Mouse (Mus musculus) common myeloid progenitor, adult 5-6 weeks (primary cell): ENCODE measurements at regions not wholly inside any gene's neighbourhood (a gene's known extent, or its start where the extent isn't known, plus 50 kb on each side); places are given as distances from the start of the nearest gene placed in this dataset.
A peak's percentile ranks its signal among the peaks of the same experiment; 100 is the strongest.

Experiments used
- ATAC-seq: replicated peaks from 2 replicates; pipeline ENCODE4 v1.8.0; 2016; ENCODE audit warnings: low read depth, mild to moderate bottlenecking, moderate TSS enrichment, inconsistent platforms; ENCODE audit not compliant: poor library complexity, severe bottlenecking

- no peak for ATAC-seq
Observed at GRCm38 (mm10) chr4:26637859-26638258, 291.2 kb upstream of the Manea start.

- no peak for ATAC-seq
Observed at GRCm38 (mm10) chr4:26630553-26631206, 284.0 kb upstream of the Manea start.

DNA sequence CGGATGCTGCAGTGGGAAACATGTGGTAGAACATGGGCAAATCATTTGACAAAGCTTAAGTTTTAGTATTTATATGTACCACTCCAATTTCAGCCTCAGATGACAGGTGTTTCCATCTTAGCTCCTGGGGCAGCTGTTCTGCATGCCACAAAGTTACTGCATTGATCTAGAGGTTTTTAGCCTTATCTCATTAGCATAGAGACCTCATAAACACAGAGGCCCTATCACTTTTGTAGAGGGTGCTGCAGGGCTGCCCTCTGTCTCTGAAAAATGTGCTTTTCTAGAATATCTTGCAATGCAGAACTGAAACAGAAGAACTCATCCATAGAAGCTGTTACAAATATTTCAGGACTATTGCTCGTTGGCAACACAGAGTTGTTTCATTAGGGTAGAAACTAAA is 283.0 kb upstream of the Manea start:
- no peak for ATAC-seq

GRCm38 (mm10) chr4:26627744-26628143 is 281.1 kb upstream of the Manea start:
- ATAC-seq, result no peak

- ATAC-seq, result no peak
Observed at GRCm38 (mm10) chr4:26589081-26589869, 242.6 kb upstream of the Manea start.

GRCm38 (mm10) chr4:26555690-26556089 is 209.0 kb upstream of the Manea start:
- no peak for ATAC-seq

DNA sequence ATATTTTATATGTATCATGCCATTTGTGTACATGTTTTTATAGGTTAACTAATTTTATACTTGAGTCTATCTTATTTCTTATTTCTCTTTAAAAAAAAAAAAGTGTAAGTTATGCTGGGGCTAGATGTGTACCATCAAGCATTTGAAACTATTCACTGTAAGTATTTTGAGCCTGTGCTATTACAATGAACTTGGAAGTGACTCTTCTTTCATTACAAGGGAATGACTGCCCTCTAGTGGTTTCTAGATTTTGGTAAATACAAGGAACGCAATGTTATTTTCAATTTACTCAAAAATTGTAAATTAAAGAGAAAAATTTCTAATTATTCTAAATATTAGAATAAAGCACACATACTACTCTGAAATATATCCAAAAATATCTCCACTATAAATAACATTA is 197.1 kb upstream of the Manea start:
- ATAC-seq, result 0 out of 2 replicates have a peak, but pooled peaks have one; percentile 54

DNA sequence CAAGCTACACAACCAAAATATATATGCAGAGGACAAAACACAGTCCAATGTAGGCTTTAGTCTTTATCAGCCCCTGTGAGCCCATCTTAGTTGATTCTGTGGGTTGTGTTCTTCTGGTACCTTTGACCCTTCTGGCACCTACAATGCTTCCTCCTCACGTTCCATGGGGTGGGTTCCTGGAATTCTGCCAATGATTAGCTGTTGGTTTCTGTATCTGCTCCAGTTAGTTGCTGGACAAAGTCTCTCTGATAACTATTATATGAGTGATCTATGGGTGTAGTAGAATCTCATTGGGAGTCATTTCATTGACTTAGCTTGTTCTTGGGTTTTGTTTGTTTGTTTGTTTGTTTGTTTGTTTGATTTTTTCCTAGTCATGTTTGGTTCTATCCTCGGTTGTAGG is 195.8 kb upstream of the Manea start:
- no peak for ATAC-seq

DNA sequence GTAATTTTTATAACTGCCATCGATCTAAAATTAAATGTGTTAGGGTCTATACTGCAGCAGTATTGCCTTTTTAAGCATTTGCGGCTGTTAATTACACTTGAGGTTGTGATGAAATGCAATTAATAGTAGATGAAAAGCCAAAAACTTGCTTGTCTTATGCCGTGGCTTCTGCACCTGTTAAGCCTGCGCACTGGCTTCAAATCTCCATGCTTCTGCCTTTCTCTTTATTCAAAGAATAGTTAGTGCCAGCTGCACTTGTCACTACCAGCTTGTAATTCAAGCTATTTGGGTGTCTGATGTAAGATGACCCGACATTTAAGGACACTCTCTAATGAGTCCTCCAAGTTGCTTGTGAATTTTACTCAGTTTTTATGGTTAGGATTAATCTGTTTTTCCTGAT is 161.3 kb upstream of the Manea start:
- no peak for ATAC-seq

- ATAC-seq, result peak; percentile 54; the same call in 1 of the 2 replicates
Observed at GRCm38 (mm10) chr4:26494262-26494661, 147.6 kb upstream of the Manea start.

GRCm38 (mm10) chr4:26474913-26475312 is 128.2 kb upstream of the Manea start:
- ATAC-seq, result no peak

DNA sequence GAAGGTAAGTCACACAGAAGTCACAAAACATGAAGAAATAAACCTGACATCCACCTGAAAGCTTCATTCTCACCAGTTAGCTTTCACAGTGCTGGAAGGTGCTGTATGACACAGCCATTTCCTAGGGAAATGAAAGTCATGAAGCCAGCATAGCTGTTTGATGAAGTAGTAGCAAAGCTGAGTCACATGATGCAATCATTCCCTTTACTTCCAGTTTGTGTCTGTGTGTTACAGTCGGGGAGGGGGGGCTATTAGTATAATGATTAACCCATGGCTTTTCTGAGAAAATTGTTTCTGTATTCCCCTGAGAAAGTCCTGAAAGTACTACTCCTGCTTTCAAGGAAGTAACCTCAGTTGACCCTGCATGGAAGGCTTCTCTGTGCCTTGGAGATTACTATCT is 94.8 kb upstream of the Manea start:
- no peak for ATAC-seq

GRCm38 (mm10) chr4:26422084-26422483 is 75.4 kb upstream of the Manea start:
- no peak for ATAC-seq

- no peak for ATAC-seq
Observed at GRCm38 (mm10) chr4:26404266-26404665, 57.6 kb upstream of the Manea start.

- ATAC-seq, result no peak
Observed at GRCm38 (mm10) chr4:26402213-26402612, 55.5 kb upstream of the Manea start.
